Mouse (Mus musculus) liver, postnatal 0 days (tissue): ENCODE results near the gene Mrps25. TPM values are rescaled to one million over a fixed set of nuclear protein-coding genes. Genes with fewer than 3 reads are reported as not detected.

Source experiments
- ATAC-seq: fragments of 200-750 bp; cut with Nextera tagmentation; 2 replicates; pipeline ENCODE4 v1.8.0; 2017; ENCODE audit warnings: mild to moderate bottlenecking, moderate library complexity
- DNase-seq: peaks from one replicate; pipeline ENCODE4 v3.0.0-alpha.2; 2016
- H3K27ac ChIP-seq: fragments of 300-500 bp; sonication (generic); 2 replicates; pipeline ENCODE4 v1.5.1; 2014; ENCODE audit warnings: antibody characterized with exemption, moderate library complexity, mild to moderate bottlenecking, low read depth
- H3K27me3 ChIP-seq: fragments of 300-500 bp; sonication (generic); 2 replicates; pipeline ENCODE4 v1.6.1; 2014; ENCODE audit warnings: low read length, control low read depth, mixed read lengths; ENCODE audit not compliant: insufficient read depth
- H3K36me3 ChIP-seq: fragments of 300-500 bp; sonication (generic); replicated peaks from 2 replicates; pipeline ENCODE4 v1.6.1; 2014; ENCODE audit warnings: mild to moderate bottlenecking, control low read depth, low read length, moderate library complexity, mixed read lengths; ENCODE audit not compliant: insufficient read depth
- H3K4me1 ChIP-seq: fragments of 300-500 bp; sonication (generic); 2 replicates; pipeline ENCODE4 v1.6.1; 2014; ENCODE audit warnings: antibody characterized with exemption, mild to moderate bottlenecking, control low read depth; ENCODE audit not compliant: insufficient read depth
- H3K4me2 ChIP-seq: fragments of 300-500 bp; sonication (generic); 2 replicates; pipeline ENCODE4 v1.6.1; 2014; ENCODE audit warnings: low read depth, mild to moderate bottlenecking, low read length, moderate library complexity, mixed read lengths
- H3K4me3 ChIP-seq: fragments of 300-500 bp; sonication (generic); 2 replicates; pipeline ENCODE4 v1.5.1; 2014; ENCODE audit warnings: low read depth, low read length
- H3K9ac ChIP-seq: fragments of 300-500 bp; sonication (generic); replicated peaks from 2 replicates; pipeline ENCODE4 v1.6.1; 2014; ENCODE audit warnings: mild to moderate bottlenecking, moderate library complexity
- H3K9me3 ChIP-seq: fragments of 300-500 bp; sonication (generic); 2 replicates; pipeline ENCODE4 v1.6.1; 2016; ENCODE audit warnings: mild to moderate bottlenecking, control low read depth, low read length, mixed read lengths
- CTCF ChIP-seq: sonication (generic); IDR thresholded peaks from 2 replicates; pipeline ENCODE4 v1.5.1; 2016; ENCODE audit warnings: antibody characterized with exemption, low read depth
- EP300 ChIP-seq: IDR thresholded peaks from 2 replicates; pipeline ENCODE4 v1.6.1; 2016; ENCODE audit warnings: antibody characterized with exemption, low read depth, mild to moderate bottlenecking
- WGBS: fragments of 180-500 bp; shearing (Covaris S2); extraction: QIAGEN DNeasy Blood & Tissue Kit; methylation state at CpG from one replicate; pipeline ENCODE4 v1.1.7; 2014; ENCODE audit not compliant: insufficient replicate concordance; 5-methylcytosine and 5-hydroxymethylcytosine counted together
- polyA plus RNA-seq: library from polyadenylated mRNA; unstranded; fragments of >200 nt; fragmentation: Nextera tagmentation; extraction: Ambion mirVana; gene quantifications from 2 replicates; pipeline ENCODE4 v1.2.1, GENCODE M21; 2015

The Mrps25 gene
- polyA plus RNA-seq, 1 experiment from 2014 or later, result 23.8 TPM

- 3% methylated on average over 10 of the region's 10 CpGs for WGBS
- Histone ChIP-seq H3K4me1 (peaks cover 8% of the 10 kb centered on the region), H3K9ac (peak overlapping the region; percentile 81), H3K9me3 (no peaks in the 10 kb centered on the region), H3K27me3 (no peaks in the 10 kb centered on the region), H3K27ac (no peak overlapping the region), H3K36me3 (peaks cover 17% of the 10 kb centered on the region), H3K4me3 (peak overlapping the region; percentile 76), H3K4me2 (peak overlapping the region; percentile 86)
- DNase-seq (peak; percentile 27), ATAC-seq (peak; percentile 37)
- no peak for TF ChIP-seq EP300
- TF ChIP-seq CTCF, result peak; percentile 32
Observed at GRCm38 (mm10) chr6:92184178-92184577, 345 bp upstream of the Mrps25 start.

DNA sequence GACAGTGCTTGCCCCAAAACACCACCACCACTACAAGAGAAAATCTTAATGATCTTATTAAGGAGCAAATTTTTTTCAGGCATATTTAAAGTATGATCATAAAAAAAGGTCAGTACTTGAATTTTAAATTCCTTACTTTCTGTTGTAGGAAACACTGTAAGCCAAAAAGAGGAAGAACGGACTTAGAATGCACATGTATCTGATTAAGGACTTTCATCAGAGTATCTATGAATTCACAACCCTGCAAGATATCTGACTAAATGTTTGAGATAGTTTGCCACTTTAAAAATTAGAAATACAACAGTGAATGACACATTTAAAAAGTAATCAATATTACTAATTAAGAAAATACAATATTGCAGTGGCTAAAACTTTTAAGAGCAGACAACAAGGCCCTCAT, 7.4 kb downstream of the Mrps25 start:
- Histone ChIP-seq H3K9me3 (no peaks in the 10 kb centered on the region), H3K36me3 (peaks cover 41% of the 10 kb centered on the region), H3K27me3 (no peaks in the 10 kb centered on the region), H3K27ac (no peak overlapping the region), H3K9ac (no peak overlapping the region), H3K4me3 (no peak overlapping the region), H3K4me2 (no peak overlapping the region), H3K4me1 (no peaks in the 10 kb centered on the region)
- ATAC-seq, result no peak
- no peak for DNase-seq
- no peak for TF ChIP-seq EP300
- no peak for TF ChIP-seq CTCF
- WGBS, result 77% methylated on average over 1 of the region's 1 CpGs

GRCm38 (mm10) chr6:92162724-92163123, 21.1 kb downstream of the Mrps25 start:
- no peak for DNase-seq
- H3K9me3 ChIP-seq, result no peaks in the 10 kb centered on the region
- H3K4me1 ChIP-seq, result no peaks in the 10 kb centered on the region
- H3K4me2 ChIP-seq, result no peak overlapping the region
- H3K27me3 ChIP-seq, result no peaks in the 10 kb centered on the region
- peaks cover 88% of the 10 kb centered on the region for H3K36me3 ChIP-seq
- H3K27ac ChIP-seq, result no peak overlapping the region
- 75% methylated on average over 1 of the region's 1 CpGs for WGBS
- TF ChIP-seq EP300, result no peak
- no peak for TF ChIP-seq CTCF
- no peak overlapping the region for H3K4me3 ChIP-seq
- no peak for ATAC-seq
- H3K9ac ChIP-seq, result no peak overlapping the region

GRCm38 (mm10) chr6:92158801-92159200, 25.0 kb downstream of the Mrps25 start:
- Histone ChIP-seq H3K4me1 (no peaks in the 10 kb centered on the region), H3K4me2 (no peak overlapping the region), H3K4me3 (no peak overlapping the region), H3K36me3 (peaks cover 95% of the 10 kb centered on the region), H3K27me3 (no peaks in the 10 kb centered on the region), H3K9me3 (no peaks in the 10 kb centered on the region), H3K27ac (no peak overlapping the region), H3K9ac (no peak overlapping the region)
- DNase-seq (no peak), ATAC-seq (no peak)
- WGBS, result 75% methylated on average over 3 of the region's 3 CpGs
- TF ChIP-seq CTCF, result no peak
- no peak for TF ChIP-seq EP300

- DNase-seq, result no peak
- 68% methylated on average over 1 of the region's 1 CpGs for WGBS
- Histone ChIP-seq H3K4me3 (no peak overlapping the region), H3K9me3 (no peaks in the 10 kb centered on the region), H3K27me3 (no peaks in the 10 kb centered on the region), H3K27ac (no peak overlapping the region), H3K9ac (no peak overlapping the region), H3K36me3 (peaks cover 87% of the 10 kb centered on the region), H3K4me1 (no peaks in the 10 kb centered on the region), H3K4me2 (no peak overlapping the region)
- TF ChIP-seq CTCF, result no peak
- TF ChIP-seq EP300, result no peak
- ATAC-seq, result no peak
Observed at GRCm38 (mm10) chr6:92153774-92154173, 30.1 kb downstream of the Mrps25 start.

DNA sequence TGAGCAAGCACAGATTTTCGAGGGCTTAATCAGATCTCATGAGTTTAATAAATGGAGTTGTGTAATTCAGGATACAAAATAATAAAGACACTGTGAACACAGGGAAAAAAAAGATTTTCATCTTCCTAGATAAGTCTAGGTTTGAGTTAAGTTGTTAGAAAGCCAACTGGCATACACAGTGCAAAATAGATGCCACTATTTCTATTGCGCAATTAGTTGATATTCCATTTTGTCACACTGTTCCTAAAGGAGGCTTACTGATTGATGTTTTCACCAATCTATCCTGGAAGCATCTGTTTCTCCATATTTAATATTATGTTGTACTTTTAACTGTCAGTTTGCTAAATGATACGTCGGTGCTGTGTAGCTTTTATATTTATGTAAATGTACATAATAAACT, 38.0 kb downstream of the Mrps25 start:
- TF ChIP-seq EP300 (no peak), CTCF (no peak)
- no peak for DNase-seq
- H3K27ac ChIP-seq, result no peak overlapping the region

DNA sequence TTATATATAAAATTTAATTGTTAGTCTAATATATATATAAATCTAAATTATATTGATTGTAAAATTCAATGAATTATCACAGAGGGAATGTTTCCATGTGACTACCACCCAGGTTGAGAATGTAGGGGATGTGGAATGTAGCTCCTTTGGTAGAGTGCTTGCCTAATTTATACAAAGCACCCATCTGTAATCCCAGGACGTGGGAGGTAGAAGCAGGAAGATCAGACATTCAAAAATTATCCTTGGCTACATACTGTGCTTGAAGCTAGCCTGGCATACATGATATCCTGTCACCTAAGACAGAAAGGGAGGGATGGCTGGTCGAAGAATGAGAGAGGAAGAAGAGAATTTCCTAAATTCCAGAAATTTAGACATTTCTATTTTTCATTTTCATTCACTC, 47.5 kb downstream of the Mrps25 start:
- H3K36me3 ChIP-seq, result peaks cover 11% of the 10 kb centered on the region
- no peak overlapping the region for H3K4me3 ChIP-seq
- H3K27me3 ChIP-seq, result no peaks in the 10 kb centered on the region
- H3K4me1 ChIP-seq, result peaks cover 11% of the 10 kb centered on the region
- H3K27ac ChIP-seq, result no peak overlapping the region
- TF ChIP-seq EP300, result no peak
- TF ChIP-seq CTCF, result no peak
- DNase-seq (no peak), ATAC-seq (no peak)
- WGBS, result 67% methylated on average over 2 of the region's 2 CpGs
- H3K9me3 ChIP-seq, result no peaks in the 10 kb centered on the region
- no peak overlapping the region for H3K9ac ChIP-seq
- H3K4me2 ChIP-seq, result no peak overlapping the region

More for the DNA sequence above, 38.0 kb downstream of the Mrps25 start:
- Histone ChIP-seq H3K4me3 (no peak overlapping the region), H3K4me1 (no peaks in the 10 kb centered on the region), H3K36me3 (peaks cover 28% of the 10 kb centered on the region), H3K4me2 (no peak overlapping the region), H3K9me3 (no peaks in the 10 kb centered on the region), H3K27me3 (no peaks in the 10 kb centered on the region), H3K9ac (no peak overlapping the region)
- WGBS, result 93% methylated on average over 4 of the region's 4 CpGs
- no peak for ATAC-seq
